Mouse (Mus musculus): Measurements from ENCODE around the gene Pik3cb. TPM values are rescaled to one million over a fixed set of nuclear protein-coding genes. Genes with fewer than 3 reads are reported as not detected.

The Pik3cb gene
- total RNA-seq, 2 experiments from 2014 or later, result 23.3 to 23.9 TPM

DNA sequence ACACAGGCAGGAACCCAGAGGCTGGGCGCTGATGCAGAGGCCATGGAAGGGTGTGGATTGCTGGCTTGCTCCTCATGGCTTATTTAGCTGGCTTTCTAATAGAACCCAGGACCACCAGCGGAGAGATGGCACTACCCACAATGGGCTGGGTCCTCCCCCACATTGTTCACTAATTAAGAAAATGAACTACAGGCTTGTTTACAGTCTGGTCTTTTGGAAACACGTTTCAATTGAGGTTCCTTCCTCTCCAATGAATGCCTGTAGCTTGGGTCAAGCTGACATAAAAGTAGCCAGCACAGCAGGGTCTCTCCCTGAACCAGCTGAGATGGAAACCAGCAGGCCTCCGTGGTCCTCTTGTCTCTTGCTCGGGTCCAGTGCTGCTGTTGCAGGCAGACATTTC lies 119.3 kb downstream of the Pik3cb start:
- intact Hi-C loops (cut with DNase I), result no loop called here
- DNase-seq (ENCODE audit: low spot score in 2 of 2), result no peak

DNA sequence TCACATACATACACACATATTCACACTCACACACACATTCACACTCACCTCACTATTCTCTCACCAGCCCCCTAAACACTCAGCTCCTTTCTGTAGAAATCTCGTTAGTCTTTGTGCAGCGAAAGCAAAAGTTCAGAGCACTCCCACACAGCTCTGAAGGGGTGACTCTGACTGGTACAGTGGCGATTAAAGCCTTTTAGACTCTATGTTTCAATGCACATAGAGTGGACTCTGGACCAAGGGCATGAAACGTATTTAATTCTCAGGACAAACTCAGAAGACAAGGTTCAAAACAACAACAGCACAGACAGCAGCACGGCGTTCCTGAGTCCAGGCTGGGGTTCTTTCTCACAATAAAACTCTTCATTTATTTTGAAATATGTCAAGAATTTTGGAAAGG lies 122.7 kb downstream of the Pik3cb start:
- DNase-seq (ENCODE audit: low spot score in 2 of 2), result no peak

DNA sequence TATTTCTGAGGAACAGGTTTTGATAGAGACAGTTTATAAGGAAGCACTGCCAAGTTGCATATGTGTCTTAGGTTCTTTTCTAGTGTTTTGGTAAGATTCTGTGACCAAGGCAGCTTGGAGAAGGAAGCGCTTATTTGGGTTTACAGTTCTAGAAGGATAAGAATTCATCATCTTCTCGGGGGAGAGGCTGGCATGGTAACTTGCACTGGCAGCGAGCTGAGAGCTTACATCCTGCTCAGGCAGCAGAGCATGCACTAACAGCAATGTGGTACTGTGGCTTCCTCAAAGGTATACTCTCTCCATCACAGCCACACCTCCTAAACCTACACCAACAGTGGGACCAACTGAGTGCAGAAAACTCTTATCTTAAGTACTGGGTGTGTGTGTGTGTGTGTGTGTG lies 123.7 kb downstream of the Pik3cb start:
- DNase-seq (ENCODE audit: low spot score in 2 of 2), result peak in 1 of 2 experiments; percentile 13
- intact Hi-C loops (cut with DNase I), result no loop called here

More for the DNA sequence above, 122.7 kb downstream of the Pik3cb start:
- intact Hi-C loops (cut with DNase I), result no loop called here

DNA sequence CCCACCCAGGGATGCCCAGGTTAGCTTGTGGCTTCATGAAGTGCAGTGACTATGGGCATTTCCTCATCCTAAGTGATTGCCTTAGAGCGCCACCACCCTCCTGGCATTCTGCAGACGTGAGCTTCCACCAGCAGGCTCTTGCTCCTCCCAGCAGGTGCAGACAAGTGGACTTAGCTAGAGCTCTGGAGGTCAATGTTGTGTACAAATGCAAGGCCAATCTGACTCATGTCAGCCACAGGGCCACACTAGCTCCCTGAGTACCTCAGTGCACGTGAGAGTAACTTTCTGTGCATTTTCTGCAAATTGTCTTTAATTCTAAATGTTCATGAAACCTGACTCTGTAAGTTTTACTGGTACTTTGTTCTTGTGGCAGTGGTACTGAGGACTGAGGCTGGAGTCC lies 124.1 kb downstream of the Pik3cb start:
- intact Hi-C loops (cut with DNase I), result no loop called here

DNA sequence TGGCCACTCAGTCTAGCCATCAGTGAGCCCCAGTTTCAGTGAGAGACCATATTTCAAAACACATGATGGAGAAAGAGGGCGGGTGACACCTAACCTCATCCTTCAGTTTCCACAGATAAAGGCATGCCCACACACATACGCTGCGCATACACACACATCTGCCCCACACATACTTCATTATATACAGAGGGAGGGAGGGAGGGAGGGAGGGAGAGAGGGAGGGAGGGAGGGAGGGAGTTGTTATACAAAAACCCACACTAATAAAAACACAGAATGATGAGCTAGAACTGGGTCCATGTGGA lies 130.6 kb downstream of the Pik3cb start:
- intact Hi-C loops (cut with DNase I), result no loop called here
- DNase-seq (ENCODE audit: low spot score in 2 of 2), result no peak

More for the DNA sequence above, 124.1 kb downstream of the Pik3cb start:
- no peak for DNase-seq (ENCODE audit: low spot score in 2 of 2)

DNA sequence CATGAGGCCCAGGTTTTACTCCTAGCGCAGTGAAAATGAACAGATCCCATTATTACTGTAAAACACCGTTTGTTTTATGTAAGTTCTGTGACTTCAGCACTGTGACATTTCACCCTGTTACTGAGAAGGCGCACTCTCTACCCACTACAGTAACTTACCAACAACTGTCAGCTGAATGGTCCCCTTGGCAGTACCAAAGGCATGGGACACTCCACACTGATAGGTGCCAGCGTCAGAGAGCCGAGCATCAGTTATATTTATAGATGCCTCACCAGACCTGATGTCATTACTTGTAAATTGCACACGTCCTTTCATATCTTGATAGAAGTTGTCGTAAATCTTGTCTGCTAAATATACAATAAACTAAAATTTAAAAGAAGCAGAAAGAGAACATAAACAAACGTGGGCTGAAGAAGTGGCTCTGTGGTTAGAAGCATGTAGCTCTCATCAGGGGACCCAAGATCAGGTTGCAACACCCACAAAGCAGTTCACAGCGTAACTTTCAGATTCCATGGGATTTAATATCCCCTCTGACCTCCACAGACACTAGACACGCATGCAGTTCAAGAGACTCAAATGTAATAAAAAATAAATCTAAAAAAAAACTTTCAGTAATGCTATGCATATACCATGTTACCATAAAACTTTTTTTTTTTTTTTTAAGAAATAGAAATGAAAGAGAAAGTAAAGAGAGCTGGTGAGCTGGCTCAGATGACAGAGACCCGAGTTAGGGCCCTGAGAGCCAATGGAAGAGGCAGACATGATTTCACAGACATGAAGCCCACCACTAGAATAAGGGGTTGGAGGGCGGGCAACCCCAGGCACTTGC lies 131.1 kb downstream of the Pik3cb start:
- intact Hi-C loops (cut with DNase I), result no loop called here
- DNase-seq (ENCODE audit: low spot score in 2 of 2), result no peak

DNA sequence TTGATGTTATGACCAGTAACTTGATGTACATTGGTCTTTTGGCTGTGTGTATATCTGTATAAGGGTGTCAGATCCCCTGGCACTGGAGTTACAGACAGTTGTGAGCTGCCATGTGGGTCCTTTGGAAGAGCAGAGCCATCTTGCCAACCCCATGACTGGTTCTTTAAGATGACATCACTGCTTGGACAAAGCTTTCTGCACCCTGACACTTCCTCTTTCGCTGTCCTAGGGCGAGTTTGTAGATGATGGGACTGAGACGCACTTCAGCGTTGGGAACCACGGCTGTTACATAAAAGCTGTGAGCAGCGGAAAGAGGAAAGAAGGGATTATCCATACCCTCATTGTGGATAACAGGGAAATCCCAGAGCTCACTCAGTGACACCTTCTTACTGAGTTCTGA lies 139.1 kb downstream of the Pik3cb start:
- intact Hi-C loops (cut with DNase I), result no loop called here

DNA sequence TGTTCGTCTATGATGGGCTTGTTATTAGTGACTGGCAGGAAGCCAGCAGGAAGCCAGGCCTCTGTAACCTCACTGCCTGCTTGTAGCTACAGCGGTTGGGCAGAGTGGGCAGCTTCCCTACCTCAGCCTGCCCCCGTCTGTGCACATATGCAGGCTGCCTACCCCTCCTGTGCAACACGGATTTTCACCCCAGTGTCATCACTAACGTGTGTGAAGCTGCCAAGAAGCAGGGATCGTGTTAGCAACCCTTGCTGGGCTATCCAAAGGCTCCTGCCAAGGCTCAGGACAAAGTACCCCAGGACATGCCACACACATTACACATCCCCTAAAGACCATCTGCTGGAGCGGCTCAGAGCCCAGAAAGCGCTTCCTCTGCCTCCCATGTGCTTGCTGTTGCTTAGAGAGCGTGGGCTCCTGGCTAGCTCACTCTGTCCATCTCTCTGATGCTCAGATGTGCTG lies 140.5 kb downstream of the Pik3cb start:
- intact Hi-C loops (cut with DNase I), result no loop called here
- DNase-seq (ENCODE audit: low spot score in 2 of 2), result peak; percentile 28 to 41

More for the DNA sequence above, 139.1 kb downstream of the Pik3cb start:
- no peak for DNase-seq (ENCODE audit: low spot score in 2 of 2)

DNA sequence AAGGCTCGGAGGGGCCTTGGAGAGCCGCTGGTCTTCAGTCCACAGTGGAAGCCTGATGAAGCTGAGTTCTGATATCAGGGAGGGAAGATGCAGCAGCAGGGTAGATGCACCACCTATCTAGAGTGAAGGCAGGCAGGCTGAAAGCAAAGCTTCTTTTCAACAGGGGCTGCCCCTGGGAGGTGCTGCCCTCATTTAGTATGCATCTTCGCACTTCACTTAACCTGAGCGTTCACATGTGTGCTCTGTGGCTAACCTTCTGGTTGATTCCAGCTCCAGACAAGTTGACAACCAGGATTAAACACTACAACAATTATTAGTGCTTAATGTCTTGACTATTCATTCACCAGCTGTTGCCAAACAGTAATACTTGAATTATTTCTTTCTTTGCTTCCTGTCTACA lies 146.3 kb downstream of the Pik3cb start:
- intact Hi-C loops (cut with DNase I), result no loop called here
- DNase-seq (ENCODE audit: low spot score in 2 of 2), result no peak

DNA sequence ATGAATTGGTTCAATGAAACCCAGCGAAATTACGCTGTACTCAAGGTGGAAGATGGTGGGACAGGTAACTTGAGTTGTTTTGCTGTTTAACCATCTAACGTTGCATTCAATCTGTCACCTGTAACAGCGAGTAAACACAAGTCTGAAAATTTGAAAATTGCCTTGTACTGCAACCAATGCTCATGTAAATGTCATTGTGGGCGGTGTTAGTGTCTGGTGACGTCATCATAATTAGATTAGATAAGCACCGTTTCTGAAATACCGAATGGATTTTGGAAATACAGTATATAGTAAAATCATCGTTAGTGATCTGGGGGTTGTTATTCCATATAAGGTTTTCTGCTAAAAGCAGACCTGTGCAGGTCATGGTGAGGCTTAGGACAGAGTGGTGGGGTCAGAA lies 153.3 kb downstream of the Pik3cb start:
- no peak for DNase-seq (ENCODE audit: low spot score in 2 of 2)
- intact Hi-C loops (cut with DNase I), result loop anchor here (10.0 kb wide), 1 partner anchor 388 kb away; no protein-coding TSS in a partner anchor

Other genes starting within 250 kb of the Pik3cb start
- not detected for gene 7420426K07Rik, start 237.5 kb downstream of the Pik3cb start, total RNA-seq (2021)
- gene Foxl2, start 185.3 kb downstream of the Pik3cb start, total RNA-seq (2021), result under 1 TPM; 0.91 to 0.99 TPM
- 10 to 100 TPM; 32.3 to 34.1 TPM for gene Faim, start 154.2 kb downstream of the Pik3cb start, total RNA-seq (2021)
- gene Gm1123, start 104.9 kb downstream of the Pik3cb start, total RNA-seq (2021), result not detected
- not detected for gene Faiml, start 96.6 kb upstream of the Pik3cb start, total RNA-seq (2021)
- 10 to 100 TPM; 15.1 to 31.5 TPM for gene Cep70, start 102.7 kb upstream of the Pik3cb start, total RNA-seq (2021)
- gene Esyt3, start 217.9 kb upstream of the Pik3cb start, total RNA-seq (2021), result 1 to 10 TPM; 1.1 to 1.2 TPM

Measured in left cerebral cortex, postnatal 36 days (tissue).